Mouse (Mus musculus): ENCODE data around the gene H2-K1.

- TF ChIP-seq GATA1 (IDR thresholded peaks at IDR 0.05; ENCODE audit: low read length) (no peak), TAL1 (IDR thresholded peaks at IDR 0.05; ENCODE audit: low read length) (no peak)
Observed at GRCm38 (mm10) chr17:33995651-33996050, 4.5 kb downstream of the H2-K1 start.

Measured in erythroblast, embryonic 14.5 days (primary cell).